ENCODE assay signal across 9 mouse cellular contexts in genomic region chr10:77607441-77607840, GRCm38 (mm10). TPM values are rescaled to one million over a fixed set of nuclear protein-coding genes. Genes with fewer than 3 reads are reported as not detected.
A peak's percentile ranks its signal among the peaks of the same experiment; 100 is the strongest.
DNase-seq lines count a peak whose midpoint lies in the region; ATAC-seq and TF ChIP-seq lines count a peak whose summit lies in the region.
"Had no signal": no experiment of that assay in that cellular context is flagged by ENCODE, and none has a peak within 500 bp of the region (broad histone marks: within the 10 kb centered on the region; RNA-seq: fewer than 3 reads in every experiment).

No protein-coding gene starts in this region.

- H3K4me1 ChIP-seq in testis, adult 2 months (ENCODE audit: control insufficient read depth, insufficient read depth, low read length), result peaks cover 24% of the 10 kb centered on the region
- peaks cover 23% of the 10 kb centered on the region for H3K4me1 ChIP-seq in forebrain, embryonic 16.5 days (replicated peaks; ENCODE audit: control insufficient read depth, insufficient read depth, low read length)
- H3K4me1 ChIP-seq in stomach, postnatal 0 days (replicated peaks; ENCODE audit: control insufficient read depth, insufficient read depth), result peaks cover 7% of the 10 kb centered on the region; the same call in 1 of the 2 replicates

- DNase-seq in testis, postnatal 14 days (ENCODE audit: low spot score), result no peak
- DNase-seq in liver, result peak; percentile 23
- no peak for DNase-seq in stomach, postnatal 0 days (ENCODE audit: low spot score)
- no peak for DNase-seq in gastrocnemius, postnatal 4 days (ENCODE audit: low spot score in 2 of 2)
- no peak for DNase-seq in right cerebral cortex, adult 18-20 months
- DNase-seq in urinary bladder, postnatal 14 days (ENCODE audit: low spot score), result no peak

- ATAC-seq in forebrain, embryonic 16.5 days, result no peak
- ATAC-seq in stomach, postnatal 0 days (ENCODE audit: low FRiP score, low TSS enrichment), result no peak

- peak overlapping the region; percentile 91 for H3K4me3 ChIP-seq in testis, adult 2 months (ENCODE audit: control insufficient read depth, low read depth, low read length)
- H3K4me3 ChIP-seq in forebrain, embryonic 16.5 days (replicated peaks; ENCODE audit: low read length), result peak overlapping the region; percentile 57; the same call in 1 of the 2 replicates
- H3K4me3 ChIP-seq in stomach, postnatal 0 days (ENCODE audit: low read depth, low read length), result peak overlapping the region; percentile 64

- H3K36me3 ChIP-seq in testis, adult 2 months (ENCODE audit: control insufficient read depth, insufficient read depth, low read length), result peaks cover 3% of the 10 kb centered on the region
- H3K36me3 ChIP-seq in forebrain, embryonic 16.5 days (ENCODE audit: control insufficient read depth, insufficient read depth), result peaks cover 7% of the 10 kb centered on the region
- H3K36me3 ChIP-seq in stomach, postnatal 0 days (ENCODE audit: control insufficient read depth, insufficient read depth, low read length), result peaks cover 7% of the 10 kb centered on the region; the same call in 1 of the 2 replicates

- TF ChIP-seq CTCF in testis, adult 2 months (IDR thresholded peaks at IDR 0.05; ENCODE audit: control insufficient read depth, insufficient read depth, insufficient replicate concordance, low read depth, low read length), result no peak
- TF ChIP-seq CTCF in stomach, postnatal 0 days (IDR thresholded peaks at IDR 0.05; ENCODE audit: low read depth), result no peak

- H3K9ac ChIP-seq in forebrain, embryonic 16.5 days (replicated peaks; ENCODE audit: low read depth, low read length), result no peak overlapping the region
- H3K9ac ChIP-seq in stomach, postnatal 0 days (ENCODE audit: low read length), result peak overlapping the region; percentile 91; the same call in 1 of the 2 replicates

- H3K27me3 ChIP-seq in testis, adult 2 months (ENCODE audit: control insufficient read depth, insufficient read depth, low read length), result no peaks in the 10 kb centered on the region
- H3K27me3 ChIP-seq in forebrain, embryonic 16.5 days (replicated peaks; ENCODE audit: control insufficient read depth, insufficient read depth, low read length), result no peaks in the 10 kb centered on the region
- H3K27me3 ChIP-seq in stomach, postnatal 0 days (ENCODE audit: control insufficient read depth, insufficient read depth, low read length), result no peaks in the 10 kb centered on the region

- WGBS in forebrain, embryonic 16.5 days, result 65% methylated on average over 5 of the region's 5 CpGs
- WGBS in stomach, postnatal 0 days, result 48% methylated on average over 5 of the region's 5 CpGs

- no peak for TF ChIP-seq EP300 in stomach, postnatal 0 days (optimal IDR thresholded peaks at IDR 0.05)

- TF ChIP-seq POLR2A in testis, adult 2 months (IDR thresholded peaks at IDR 0.05; ENCODE audit: control insufficient read depth, low read depth, low read length), result no peak

- no peak overlapping the region for H3K27ac ChIP-seq in testis, adult 2 months (ENCODE audit: control insufficient read depth, insufficient read depth, low read depth, low read length)
- H3K27ac ChIP-seq in forebrain, embryonic 16.5 days (ENCODE audit: low read length), result no peak overlapping the region
- peak overlapping the region; percentile 99; the same call in 1 of the 2 replicates for H3K27ac ChIP-seq in stomach, postnatal 0 days (replicated peaks)

- peak overlapping the region; percentile 86 for H3K4me2 ChIP-seq in forebrain, embryonic 16.5 days (ENCODE audit: low read length)
- H3K4me2 ChIP-seq in stomach, postnatal 0 days (replicated peaks; ENCODE audit: low read depth), result peak overlapping the region; percentile 95

- 0 out of 2 replicates have a peak, but pooled peaks cover 3% of the 10 kb centered on the region for H3K9me3 ChIP-seq in forebrain, embryonic 16.5 days (ENCODE audit: control insufficient read depth, low read length)
- no peaks in the 10 kb centered on the region for H3K9me3 ChIP-seq in stomach, postnatal 0 days (ENCODE audit: control insufficient read depth, low read length)

RNA-seq across cellular contexts. Expression of gene Gm49325, which starts 1.4 kb away (rescaled TPM):
- polyA plus RNA-seq in testis, adult 2 months (2012; rRNA removed), result 0.72 TPM in 1 of 2 replicates, not detected in the other
- 1.2 and 8.4 TPM in 2 replicates for polyA plus RNA-seq in forebrain, embryonic 16.5 days (2015; fragmentation: Nextera tagmentation; extraction: Ambion mirVana)
- 12.6 and 17.3 TPM in 2 replicates for polyA plus RNA-seq in stomach, postnatal 0 days (2015; fragmentation: Nextera tagmentation; extraction: Ambion mirVana)
- total RNA-seq in gastrocnemius, postnatal 4 days (2021), result 10 to 100 TPM; 13.8 to 14.9 TPM
- total RNA-seq: common myeloid progenitor, adult 5-6 weeks had no signal

RNA-seq across cellular contexts. Expression of gene Sumo3, which starts 1.5 kb away (rescaled TPM):
- polyA plus RNA-seq in testis, adult 2 months (2012; rRNA removed), result 83.1 and 88.6 TPM in 2 replicates
- 335 and 349 TPM in 2 replicates for polyA plus RNA-seq in forebrain, embryonic 16.5 days (2015; fragmentation: Nextera tagmentation; extraction: Ambion mirVana)
- 232 and 239 TPM in 2 replicates for polyA plus RNA-seq in stomach, postnatal 0 days (2015; fragmentation: Nextera tagmentation; extraction: Ambion mirVana)
- 10 to 100 TPM; 92.1 to 96.0 TPM for total RNA-seq in gastrocnemius, postnatal 4 days (2021)

RNA-seq across cellular contexts. Expression of gene Ube2g2, which starts 14.6 kb away (rescaled TPM):
- 66.1 and 70.3 TPM in 2 replicates for polyA plus RNA-seq in testis, adult 2 months (2012; rRNA removed)
- 107 and 114 TPM in 2 replicates for polyA plus RNA-seq in forebrain, embryonic 16.5 days (2015; fragmentation: Nextera tagmentation; extraction: Ambion mirVana)
- 53.8 and 54.5 TPM in 2 replicates for polyA plus RNA-seq in stomach, postnatal 0 days (2015; fragmentation: Nextera tagmentation; extraction: Ambion mirVana)
- 10 to 100 TPM; 89.7 to 93.0 TPM for total RNA-seq in gastrocnemius, postnatal 4 days (2021)

RNA-seq across cellular contexts. Expression of gene Pttg1ip, which starts 25.9 kb away (rescaled TPM):
- polyA plus RNA-seq in testis, adult 2 months (2012; rRNA removed), result 127 and 131 TPM in 2 replicates
- polyA plus RNA-seq in forebrain, embryonic 16.5 days (2015; fragmentation: Nextera tagmentation; extraction: Ambion mirVana), result 73.3 and 80.5 TPM in 2 replicates
- polyA plus RNA-seq in stomach, postnatal 0 days (2015; fragmentation: Nextera tagmentation; extraction: Ambion mirVana), result 278 and 317 TPM in 2 replicates
- 100 to 1,000 TPM in 1 of 2 experiments, 10 to 100 TPM in 1; 95.8 to 103 TPM for total RNA-seq in gastrocnemius, postnatal 4 days (2021)
